In the genomic region with DNA sequence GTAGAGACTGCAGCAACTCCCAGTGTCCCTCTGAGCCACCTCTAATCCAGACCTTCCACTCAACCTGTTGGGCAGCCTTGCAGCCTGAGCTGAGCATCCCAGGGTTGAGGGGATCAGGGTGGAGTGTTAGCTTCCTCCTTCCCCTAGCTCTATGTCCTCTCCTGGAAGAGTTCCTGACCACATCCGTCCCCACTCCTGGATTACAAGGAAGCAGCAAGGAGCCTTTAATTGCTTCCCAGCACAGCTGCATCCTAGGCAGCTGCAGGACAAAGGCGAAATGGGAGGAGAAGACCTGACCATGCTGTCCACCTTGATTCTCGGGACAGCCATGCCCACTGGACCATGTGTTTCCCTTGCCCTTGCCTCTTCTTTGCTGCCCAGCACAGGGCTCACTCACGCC, we compare ENCODE assay signal across 12 mouse cellular contexts. TPM values are rescaled to one million over a fixed set of nuclear protein-coding genes. Genes with fewer than 3 reads are reported as not detected.
DNase-seq lines count a peak whose midpoint lies in the region; ATAC-seq lines count a peak whose summit lies in the region.
"Had no signal": no experiment of that assay in that cellular context is flagged by ENCODE, and none has a peak within 500 bp of the region (broad histone marks: within the 10 kb centered on the region; RNA-seq: fewer than 3 reads in every experiment).

No protein-coding gene starts in this region.

- peak overlapping the region; percentile 73 for H3K27ac ChIP-seq in kidney, embryonic 14.5 days (ENCODE audit: low read depth, low read length)
- H3K27ac ChIP-seq in embryonic facial prominence, embryonic 11.5 days (replicated peaks; ENCODE audit: low read depth, low read length), result no peak overlapping the region
- peak overlapping the region; percentile 85 for H3K27ac ChIP-seq in hindbrain, embryonic 12.5 days
- H3K27ac ChIP-seq in midbrain, embryonic 15.5 days, result peak overlapping the region; percentile 76
- H3K27ac ChIP-seq: embryonic facial prominence, embryonic 12.5 days; macrophage had no signal

- peaks cover 22% of the 10 kb centered on the region for H3K27me3 ChIP-seq in kidney, embryonic 14.5 days (ENCODE audit: control insufficient read depth, insufficient read depth, low read length)
- peaks cover 30% of the 10 kb centered on the region for H3K27me3 ChIP-seq in embryonic facial prominence, embryonic 11.5 days (ENCODE audit: control insufficient read depth, insufficient read depth, low read length)
- H3K27me3 ChIP-seq in hindbrain, embryonic 12.5 days, result peaks cover 7% of the 10 kb centered on the region; the same call in 1 of the 2 replicates
- H3K27me3 ChIP-seq in midbrain, embryonic 15.5 days (replicated peaks), result no peaks in the 10 kb centered on the region

- peak overlapping the region; percentile 38; the same call in 1 of the 2 replicates for H3K9ac ChIP-seq in kidney, embryonic 14.5 days (ENCODE audit: low read depth, low read length)
- peak overlapping the region; percentile 23; the same call in 1 of the 2 replicates for H3K9ac ChIP-seq in embryonic facial prominence, embryonic 11.5 days (replicated peaks; ENCODE audit: low read length)
- H3K9ac ChIP-seq in hindbrain, embryonic 12.5 days, result peak overlapping the region; percentile 49
- H3K9ac ChIP-seq in midbrain, embryonic 15.5 days, result no peak overlapping the region
- H3K9ac ChIP-seq: embryonic facial prominence, embryonic 12.5 days had no signal

- no peak for ATAC-seq in kidney, embryonic 14.5 days (ENCODE audit: low FRiP score, low TSS enrichment)
- no peak for ATAC-seq in embryonic facial prominence, embryonic 11.5 days (replicated peaks; ENCODE audit: insufficient number of reproducible peaks, low FRiP score, low TSS enrichment, low read depth)
- no peak for ATAC-seq in hindbrain, embryonic 12.5 days (ENCODE audit: low FRiP score)
- ATAC-seq in midbrain, embryonic 15.5 days (replicated peaks), result no peak
- ATAC-seq: CD4-positive, CD25-positive, alpha-beta regulatory T cell, adult 4 months had no signal

- H3K4me2 ChIP-seq in kidney, embryonic 14.5 days (replicated peaks; ENCODE audit: low read depth, low read length), result peak overlapping the region; percentile 27
- peak overlapping the region; percentile 0; the same call in 1 of the 2 replicates for H3K4me2 ChIP-seq in embryonic facial prominence, embryonic 11.5 days (ENCODE audit: low read depth, low read length)
- peak overlapping the region; percentile 43 for H3K4me2 ChIP-seq in hindbrain, embryonic 12.5 days (replicated peaks)
- peak overlapping the region; percentile 25 for H3K4me2 ChIP-seq in midbrain, embryonic 15.5 days
- H3K4me2 ChIP-seq: embryonic facial prominence, embryonic 12.5 days had no signal

- no peaks in the 10 kb centered on the region for H3K9me3 ChIP-seq in kidney, embryonic 14.5 days (ENCODE audit: control insufficient read depth, low read length)
- no peaks in the 10 kb centered on the region for H3K9me3 ChIP-seq in embryonic facial prominence, embryonic 11.5 days (replicated peaks; ENCODE audit: control insufficient read depth, low read length)
- H3K9me3 ChIP-seq in hindbrain, embryonic 12.5 days (replicated peaks), result no peaks in the 10 kb centered on the region
- no peaks in the 10 kb centered on the region for H3K9me3 ChIP-seq in midbrain, embryonic 15.5 days
- H3K9me3 ChIP-seq: embryonic facial prominence, embryonic 12.5 days had no signal

- H3K4me1 ChIP-seq in kidney, embryonic 14.5 days (ENCODE audit: control insufficient read depth, insufficient read depth, low read length), result peaks cover 42% of the 10 kb centered on the region
- H3K4me1 ChIP-seq in embryonic facial prominence, embryonic 11.5 days (ENCODE audit: control insufficient read depth, insufficient read depth, low read length), result peaks cover 10% of the 10 kb centered on the region
- H3K4me1 ChIP-seq in hindbrain, embryonic 12.5 days, result peaks cover 62% of the 10 kb centered on the region
- peaks cover 39% of the 10 kb centered on the region for H3K4me1 ChIP-seq in midbrain, embryonic 15.5 days

- 22% methylated on average over 4 of the region's 4 CpGs for WGBS in kidney, embryonic 14.5 days
- WGBS in embryonic facial prominence, embryonic 11.5 days, result 42% methylated on average over 4 of the region's 4 CpGs
- whole genome bisulfite sequencing in hindbrain, embryonic 12.5 days, result 28% methylated on average over 4 of the region's 4 CpGs
- 35% methylated on average over 4 of the region's 4 CpGs for WGBS in midbrain, embryonic 15.5 days

- no peaks in the 10 kb centered on the region for H3K36me3 ChIP-seq in kidney, embryonic 14.5 days (ENCODE audit: control insufficient read depth, insufficient read depth, low read length)
- H3K36me3 ChIP-seq in embryonic facial prominence, embryonic 11.5 days (replicated peaks; ENCODE audit: control insufficient read depth, insufficient read depth, low read depth, low read length), result no peaks in the 10 kb centered on the region
- no peaks in the 10 kb centered on the region for H3K36me3 ChIP-seq in hindbrain, embryonic 12.5 days
- H3K36me3 ChIP-seq in midbrain, embryonic 15.5 days (replicated peaks), result no peaks in the 10 kb centered on the region
- H3K36me3 ChIP-seq: embryonic facial prominence, embryonic 12.5 days had no signal

- H3K4me3 ChIP-seq in kidney, embryonic 14.5 days (ENCODE audit: low read length), result peak overlapping the region; percentile 15; the same call in 1 of the 2 replicates
- H3K4me3 ChIP-seq in embryonic facial prominence, embryonic 11.5 days (ENCODE audit: low read depth, low read length), result 0 out of 2 replicates have a peak overlapping the region, but pooled peaks have one; percentile 1
- H3K4me3 ChIP-seq in hindbrain, embryonic 12.5 days, result peak overlapping the region; percentile 2
- 0 out of 2 replicates have a peak overlapping the region, but pooled peaks have one; percentile 14 for H3K4me3 ChIP-seq in midbrain, embryonic 15.5 days
- H3K4me3 ChIP-seq: embryonic facial prominence, embryonic 12.5 days had no signal

- intact Hi-C loops in left cerebral cortex, postnatal 25 days (cut with DNase I), result no loop called here

- DNase-seq in kidney, postnatal 36 days, result no peak
- DNase-seq in embryonic facial prominence, embryonic 11.5 days (ENCODE audit: low spot score), result no peak
- no peak for DNase-seq in adrenal gland, adult 2 months
- DNase-seq in left cerebral cortex, postnatal 25 days (ENCODE audit: low spot score in 2 of 2), result no peak
- DNase-seq in yolk sac, embryonic 10.5 days (ENCODE audit: low spot score), result no peak

RNA-seq across cellular contexts. Expression of a gene that starts 3.5 kb away (rescaled TPM):
- 8.7 and 21.0 TPM in 2 replicates for polyA plus RNA-seq in kidney, embryonic 14.5 days (2014; fragmentation: Nextera tagmentation; extraction: Ambion mirVana)
- 16.8 and 17.0 TPM in 2 replicates for polyA plus RNA-seq in embryonic facial prominence, embryonic 11.5 days (2014; fragmentation: Nextera tagmentation; extraction: Ambion mirVana)
- 70.9 and 76.4 TPM in 2 replicates for polyA plus RNA-seq in hindbrain, embryonic 12.5 days (2016; fragmentation: Nextera tagmentation; extraction: Ambion mirVana)
- 15.3 and 18.1 TPM in 2 replicates for polyA plus RNA-seq in midbrain, embryonic 15.5 days (2015; fragmentation: Nextera tagmentation; extraction: Ambion mirVana)
- 1 to 10 TPM; 1.9 to 3.6 TPM for total RNA-seq in adrenal gland, adult 2 months (2021)
- polyA plus RNA-seq in adrenal gland, adult 2 months (2012; rRNA removed), result 12.0 and 19.0 TPM in 2 replicates
- total RNA-seq in left cerebral cortex, postnatal 25 days (2021), result 10 to 100 TPM; 21.7 to 30.7 TPM
- polyA plus RNA-seq: macrophage had no signal

RNA-seq across cellular contexts. Expression of a gene that starts 19.6 kb away (rescaled TPM):
- 6.8 and 11.3 TPM in 2 replicates for polyA plus RNA-seq in kidney, embryonic 14.5 days (2014; fragmentation: Nextera tagmentation; extraction: Ambion mirVana)
- 1.9 and 2.6 TPM in 2 replicates for polyA plus RNA-seq in embryonic facial prominence, embryonic 11.5 days (2014; fragmentation: Nextera tagmentation; extraction: Ambion mirVana)
- polyA plus RNA-seq in hindbrain, embryonic 12.5 days (2016; fragmentation: Nextera tagmentation; extraction: Ambion mirVana), result 1.8 and 2.4 TPM in 2 replicates
- polyA plus RNA-seq in midbrain, embryonic 15.5 days (2015; fragmentation: Nextera tagmentation; extraction: Ambion mirVana), result 1.9 and 2.0 TPM in 2 replicates
- total RNA-seq in adrenal gland, adult 2 months (2021), result 10 to 100 TPM; 21.9 to 24.2 TPM
- polyA plus RNA-seq in adrenal gland, adult 2 months (2012; rRNA removed), result 51.3 and 60.0 TPM in 2 replicates
- 1 to 10 TPM; 1.9 to 2.3 TPM for total RNA-seq in left cerebral cortex, postnatal 25 days (2021)

RNA-seq across cellular contexts. Expression of a gene that starts 34.2 kb away (rescaled TPM):
- polyA plus RNA-seq in kidney, embryonic 14.5 days (2014; fragmentation: Nextera tagmentation; extraction: Ambion mirVana), result 72.7 and 101 TPM in 2 replicates
- 90.5 and 92.2 TPM in 2 replicates for polyA plus RNA-seq in embryonic facial prominence, embryonic 11.5 days (2014; fragmentation: Nextera tagmentation; extraction: Ambion mirVana)
- polyA plus RNA-seq in hindbrain, embryonic 12.5 days (2016; fragmentation: Nextera tagmentation; extraction: Ambion mirVana), result 107 and 117 TPM in 2 replicates
- 126 and 129 TPM in 2 replicates for polyA plus RNA-seq in midbrain, embryonic 15.5 days (2015; fragmentation: Nextera tagmentation; extraction: Ambion mirVana)
- 10 to 100 TPM; 36.3 to 57.4 TPM for total RNA-seq in adrenal gland, adult 2 months (2021)
- polyA plus RNA-seq in adrenal gland, adult 2 months (2012; rRNA removed), result 37.5 and 38.2 TPM in 2 replicates
- 10 to 100 TPM; 50.8 to 51.8 TPM for total RNA-seq in left cerebral cortex, postnatal 25 days (2021)

RNA-seq across cellular contexts. Expression of a gene that starts 37.4 kb away (rescaled TPM):
- polyA plus RNA-seq in kidney, embryonic 14.5 days (2014; fragmentation: Nextera tagmentation; extraction: Ambion mirVana), result 0.49 and 0.54 TPM in 2 replicates
- polyA plus RNA-seq in embryonic facial prominence, embryonic 11.5 days (2014; fragmentation: Nextera tagmentation; extraction: Ambion mirVana), result not detected in 2 replicates
- not detected in 2 replicates for polyA plus RNA-seq in hindbrain, embryonic 12.5 days (2016; fragmentation: Nextera tagmentation; extraction: Ambion mirVana)
- not detected in 2 replicates for polyA plus RNA-seq in midbrain, embryonic 15.5 days (2015; fragmentation: Nextera tagmentation; extraction: Ambion mirVana)
- not detected for total RNA-seq in adrenal gland, adult 2 months (2021)
- polyA plus RNA-seq in adrenal gland, adult 2 months (2012; rRNA removed), result not detected in 2 replicates
- under 1 TPM in 1 of 2 experiments, not detected in 1; 0.23 TPM for total RNA-seq in left cerebral cortex, postnatal 25 days (2021)
- total RNA-seq: heart, postnatal 10 days had no signal
- polyA plus RNA-seq: CD4-positive, CD25-positive, alpha-beta regulatory T cell, adult 4 months; embryonic facial prominence, embryonic 12.5 days; macrophage had no signal

RNA-seq across cellular contexts. Expression of a gene that starts 41.5 kb away (rescaled TPM):
- 0.55 TPM in 1 of 2 replicates, not detected in the other for polyA plus RNA-seq in kidney, embryonic 14.5 days (2014; fragmentation: Nextera tagmentation; extraction: Ambion mirVana)
- polyA plus RNA-seq in embryonic facial prominence, embryonic 11.5 days (2014; fragmentation: Nextera tagmentation; extraction: Ambion mirVana), result 1.4 TPM in 1 of 2 replicates, not detected in the other
- polyA plus RNA-seq in hindbrain, embryonic 12.5 days (2016; fragmentation: Nextera tagmentation; extraction: Ambion mirVana), result 0.19 TPM in 1 of 2 replicates, not detected in the other
- polyA plus RNA-seq in midbrain, embryonic 15.5 days (2015; fragmentation: Nextera tagmentation; extraction: Ambion mirVana), result 0.43 and 0.78 TPM in 2 replicates
- not detected for total RNA-seq in adrenal gland, adult 2 months (2021)
- 0.15 and 0.16 TPM in 2 replicates for polyA plus RNA-seq in adrenal gland, adult 2 months (2012; rRNA removed)
- total RNA-seq in left cerebral cortex, postnatal 25 days (2021), result not detected
- total RNA-seq: heart, postnatal 10 days had no signal
- polyA plus RNA-seq: CD4-positive, CD25-positive, alpha-beta regulatory T cell, adult 4 months; embryonic facial prominence, embryonic 12.5 days; macrophage had no signal
